Mouse (Mus musculus) erythroblast, embryonic 14.5 days (primary cell): ENCODE measurements around the gene Ccl22. TPM values are rescaled to one million over a fixed set of nuclear protein-coding genes. Genes with fewer than 3 reads are reported as not detected.

Experiments
- H3K27me3 ChIP-seq: 2 replicates; pipeline ENCODE4 v1.6.1; 2012; ENCODE audit warnings: inconsistent platforms; ENCODE audit not compliant: control insufficient read depth
- H3K36me3 ChIP-seq: 2 replicates; pipeline ENCODE4 v1.6.1; 2012; ENCODE audit warnings: mild to moderate bottlenecking, inconsistent platforms; ENCODE audit not compliant: control insufficient read depth
- H3K4me1 ChIP-seq: 2 replicates; pipeline ENCODE4 v1.6.1; 2012; ENCODE audit warnings: inconsistent platforms; ENCODE audit not compliant: control insufficient read depth
- H3K4me3 ChIP-seq: replicated peaks from 2 replicates; pipeline ENCODE3; 2012; ENCODE audit warnings: moderate library complexity, mild to moderate bottlenecking, inconsistent platforms
- H3K9me3 ChIP-seq: 2 replicates; pipeline ENCODE4 v1.6.1; 2012; ENCODE audit warnings: low read length, inconsistent platforms, mixed read lengths; ENCODE audit not compliant: control insufficient read depth
- GATA1 ChIP-seq: IDR thresholded peaks from 2 replicates; pipeline ENCODE4 v1.6.1; 2012; ENCODE audit warnings: low read length, inconsistent platforms, mixed read lengths
- TAL1 ChIP-seq: IDR thresholded peaks from 3 replicates; pipeline ENCODE4 v1.6.1; 2012; ENCODE audit warnings: low read length, inconsistent platforms, mixed read lengths
- polyA plus RNA-seq: library from polyadenylated mRNA; stranded (reverse); fragments of >175 nt; gene quantifications from 2 replicates; pipeline ENCODE4 v1.2.3, GENCODE M21; 2012

Gene Ccl22
- 0.09 and 0.23 TPM in 2 replicates for polyA plus RNA-seq

- no peak within 1 kb of the TSS for H3K4me3 ChIP-seq
- no peaks in the 10 kb centered on the region for H3K36me3 ChIP-seq
- peaks cover 35% of the 10 kb centered on the region for H3K27me3 ChIP-seq
- H3K4me1 ChIP-seq = peaks cover 18% of the 10 kb centered on the region
- TF ChIP-seq GATA1 (no peak), TAL1 (no peak)
- H3K9me3 ChIP-seq = peaks cover 4% of the 10 kb centered on the region
These were observed at the start of gene Ccl22 for GRCm38 (mm10) chr8:94745476-94746184. Gene Ccl22 (plus strand): TSS chr8:94745590.

- no peak for TF ChIP-seq TAL1
- no peak for TF ChIP-seq GATA1
- Histone ChIP-seq H3K9me3 (peaks cover 2% of the 10 kb centered on the region; the same call in 1 of the 2 replicates), H3K4me1 (peaks cover 8% of the 10 kb centered on the region), H3K4me3 (peak within 1 kb of the TSS; percentile 46), H3K27me3 (peaks cover 73% of the 10 kb centered on the region), H3K36me3 (no peaks in the 10 kb centered on the region)
These were observed 49.4 kb upstream of the Ccl22 start, which contains the start of gene Pllp for GRCm38 (mm10) chr8:94695994-94696384. Gene Pllp (minus strand): TSS chr8:94696278.

GRCm38 (mm10) chr8:94696566-94696965, 48.8 kb upstream of the Ccl22 start:
- H3K27me3 ChIP-seq = peaks cover 73% of the 10 kb centered on the region
- no peak overlapping the region for H3K4me3 ChIP-seq
- H3K4me1 ChIP-seq = peaks cover 8% of the 10 kb centered on the region

GRCm38 (mm10) chr8:94697956-94698355, 47.4 kb upstream of the Ccl22 start:
- TF ChIP-seq GATA1 (no peak), TAL1 (no peak)
- Histone ChIP-seq H3K27me3 (peaks cover 61% of the 10 kb centered on the region), H3K36me3 (no peaks in the 10 kb centered on the region), H3K4me3 (no peak overlapping the region), H3K4me1 (peaks cover 14% of the 10 kb centered on the region), H3K9me3 (peaks cover 2% of the 10 kb centered on the region; the same call in 1 of the 2 replicates)

More at GRCm38 (mm10) chr8:94696566-94696965, 48.8 kb upstream of the Ccl22 start:
- Histone ChIP-seq H3K36me3 (no peaks in the 10 kb centered on the region), H3K9me3 (peaks cover 2% of the 10 kb centered on the region; the same call in 1 of the 2 replicates)
- TF ChIP-seq GATA1 (no peak), TAL1 (no peak)

GRCm38 (mm10) chr8:94699366-94699765, 46.0 kb upstream of the Ccl22 start:
- TF ChIP-seq TAL1 (no peak), GATA1 (no peak)
- peaks cover 24% of the 10 kb centered on the region for H3K4me1 ChIP-seq
- H3K36me3 ChIP-seq = no peaks in the 10 kb centered on the region
- H3K27me3 ChIP-seq = peaks cover 47% of the 10 kb centered on the region
- H3K4me3 ChIP-seq = no peak overlapping the region
- peaks cover 2% of the 10 kb centered on the region; the same call in 1 of the 2 replicates for H3K9me3 ChIP-seq

GRCm38 (mm10) chr8:94700421-94700935, 44.9 kb upstream of the Ccl22 start:
- Histone ChIP-seq H3K36me3 (no peaks in the 10 kb centered on the region), H3K27me3 (peaks cover 46% of the 10 kb centered on the region), H3K4me3 (no peak overlapping the region), H3K4me1 (peaks cover 33% of the 10 kb centered on the region), H3K9me3 (peaks cover 2% of the 10 kb centered on the region; the same call in 1 of the 2 replicates)
- no peak for TF ChIP-seq TAL1
- no peak for TF ChIP-seq GATA1

GRCm38 (mm10) chr8:94702156-94702555, 43.2 kb upstream of the Ccl22 start:
- H3K4me1 ChIP-seq = peaks cover 41% of the 10 kb centered on the region
- TF ChIP-seq GATA1 = no peak
- TF ChIP-seq TAL1 = no peak
- no peak overlapping the region for H3K4me3 ChIP-seq
- no peaks in the 10 kb centered on the region for H3K9me3 ChIP-seq
- H3K27me3 ChIP-seq = peaks cover 37% of the 10 kb centered on the region
- H3K36me3 ChIP-seq = no peaks in the 10 kb centered on the region

- Histone ChIP-seq H3K36me3 (no peaks in the 10 kb centered on the region), H3K27me3 (peaks cover 36% of the 10 kb centered on the region), H3K4me1 (peaks cover 44% of the 10 kb centered on the region), H3K4me3 (peak overlapping the region; percentile 66), H3K9me3 (no peaks in the 10 kb centered on the region)
- no peak for TF ChIP-seq GATA1
- no peak for TF ChIP-seq TAL1
These were observed 42.3 kb upstream of the Ccl22 start for GRCm38 (mm10) chr8:94702844-94703813.
